Mouse (Mus musculus): ENCODE measurements around the gene Cmip. TPM values are rescaled to one million over a fixed set of nuclear protein-coding genes. Genes with fewer than 3 reads are reported as not detected.

Gene Cmip
- polyA plus RNA-seq, 1 experiment = 64.9 TPM

DNA sequence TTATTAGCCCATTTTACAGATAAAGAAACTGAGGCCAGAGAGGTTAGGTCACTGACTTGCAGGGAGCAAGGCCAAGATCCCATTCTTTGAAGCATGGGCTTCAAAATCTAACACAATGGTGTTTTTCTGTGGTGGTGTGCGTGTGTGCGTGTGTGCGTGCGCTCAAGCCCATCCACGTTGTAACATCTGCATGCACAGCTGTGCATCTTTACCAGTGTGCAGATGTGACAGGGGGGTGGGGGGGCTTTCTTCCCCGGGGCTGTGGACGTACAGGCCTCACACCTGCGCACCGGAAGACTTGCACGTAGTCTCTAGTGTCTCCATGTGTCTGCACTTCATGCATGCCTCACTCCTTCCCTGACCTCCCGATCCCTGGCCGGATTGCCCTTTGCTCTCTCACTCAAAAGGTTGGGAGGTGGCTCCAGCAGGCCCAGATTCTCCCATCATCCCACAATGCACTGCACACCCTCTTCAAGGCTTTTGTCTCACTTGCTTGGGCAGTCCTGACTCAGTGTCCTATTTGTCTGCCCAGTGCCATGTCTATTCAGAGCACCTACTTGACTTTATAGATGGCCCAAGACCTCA, 44.7 kb downstream of the Cmip start:
- no peak for DNase-seq
- Histone ChIP-seq H3K4me1 (ENCODE audit: control insufficient read depth, insufficient read depth, low read length) (peaks cover 4% of the 10 kb centered on the region; the same call in 1 of the 2 replicates), H3K27ac (ENCODE audit: insufficient read depth, low read length) (no peak overlapping the region), H3K27me3 (ENCODE audit: control insufficient read depth, insufficient read depth, low read length) (no peaks in the 10 kb centered on the region), H3K4me3 (replicated peaks; ENCODE audit: insufficient read depth, low read depth, low read length) (no peak overlapping the region)
- WGBS = 93% methylated on average over 12 of the region's 12 CpGs
- TF ChIP-seq CTCF (IDR thresholded peaks at IDR 0.05; ENCODE audit: borderline replicate concordance, insufficient read depth, low read depth, low read length) (no peak), POLR2A (IDR thresholded peaks at IDR 0.05; ENCODE audit: borderline replicate concordance, insufficient read depth, low read length) (no peak)

DNA sequence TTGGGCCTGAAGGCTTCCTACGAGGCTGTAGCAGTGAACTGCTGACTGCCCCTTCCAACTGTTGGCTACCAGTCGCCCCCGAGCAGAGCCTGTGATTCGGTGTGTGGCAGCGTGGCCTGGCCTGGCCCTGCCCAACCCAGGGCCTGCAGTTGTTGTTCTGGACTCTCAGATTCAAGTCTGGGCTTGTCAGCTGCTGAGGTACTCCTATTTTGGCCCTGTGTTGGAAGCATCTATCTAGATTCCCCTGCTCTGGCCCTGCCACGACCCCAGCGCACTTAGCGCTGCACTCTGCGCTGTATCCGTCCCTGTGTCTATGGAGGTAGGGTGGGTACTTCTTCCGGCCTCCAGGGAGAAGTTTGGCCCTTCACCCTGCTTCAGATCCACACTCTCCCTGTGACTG, 45.2 kb downstream of the Cmip start:
- Histone ChIP-seq H3K4me1 (ENCODE audit: control insufficient read depth, insufficient read depth, low read length) (peaks cover 4% of the 10 kb centered on the region; the same call in 1 of the 2 replicates), H3K4me3 (replicated peaks; ENCODE audit: insufficient read depth, low read depth, low read length) (no peak overlapping the region), H3K27me3 (ENCODE audit: control insufficient read depth, insufficient read depth, low read length) (no peaks in the 10 kb centered on the region), H3K27ac (ENCODE audit: insufficient read depth, low read length) (no peak overlapping the region)
- WGBS = 94% methylated on average over 11 of the region's 11 CpGs
- TF ChIP-seq POLR2A (IDR thresholded peaks at IDR 0.05; ENCODE audit: borderline replicate concordance, insufficient read depth, low read length) (no peak), CTCF (IDR thresholded peaks at IDR 0.05; ENCODE audit: borderline replicate concordance, insufficient read depth, low read depth, low read length) (no peak)
- no peak for DNase-seq

DNA sequence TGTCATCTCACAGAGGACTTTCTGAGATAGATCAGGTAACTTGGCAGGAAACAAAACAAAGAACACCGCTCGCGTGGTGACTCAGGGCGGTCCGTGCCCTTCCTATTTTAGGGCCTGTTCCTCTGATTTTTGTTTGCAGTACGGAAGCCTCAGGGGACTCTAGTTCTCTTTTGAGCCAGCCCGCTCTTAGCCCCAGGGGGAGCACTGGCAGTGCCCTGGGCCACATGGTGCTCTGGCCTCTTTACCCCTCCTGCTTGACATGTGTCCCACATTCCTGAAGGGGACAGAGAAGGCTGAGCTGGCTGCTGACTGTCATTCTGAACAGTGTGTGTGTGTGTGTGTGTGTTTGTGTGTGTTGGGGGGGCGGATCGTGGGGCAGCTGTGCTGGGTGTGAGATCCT, 46.8 kb downstream of the Cmip start:
- H3K27ac ChIP-seq (ENCODE audit: insufficient read depth, low read length) = no peak overlapping the region
- WGBS = 68% methylated on average over 9 of the region's 9 CpGs
- no peak for TF ChIP-seq POLR2A (IDR thresholded peaks at IDR 0.05; ENCODE audit: borderline replicate concordance, insufficient read depth, low read length)
- no peak for TF ChIP-seq CTCF (IDR thresholded peaks at IDR 0.05; ENCODE audit: borderline replicate concordance, insufficient read depth, low read depth, low read length)
- DNase-seq = no peak
- no peak overlapping the region for H3K4me3 ChIP-seq (replicated peaks; ENCODE audit: insufficient read depth, low read depth, low read length)
- peaks cover 4% of the 10 kb centered on the region; the same call in 1 of the 2 replicates for H3K4me1 ChIP-seq (ENCODE audit: control insufficient read depth, insufficient read depth, low read length)
- no peaks in the 10 kb centered on the region for H3K27me3 ChIP-seq (ENCODE audit: control insufficient read depth, insufficient read depth, low read length)

DNA sequence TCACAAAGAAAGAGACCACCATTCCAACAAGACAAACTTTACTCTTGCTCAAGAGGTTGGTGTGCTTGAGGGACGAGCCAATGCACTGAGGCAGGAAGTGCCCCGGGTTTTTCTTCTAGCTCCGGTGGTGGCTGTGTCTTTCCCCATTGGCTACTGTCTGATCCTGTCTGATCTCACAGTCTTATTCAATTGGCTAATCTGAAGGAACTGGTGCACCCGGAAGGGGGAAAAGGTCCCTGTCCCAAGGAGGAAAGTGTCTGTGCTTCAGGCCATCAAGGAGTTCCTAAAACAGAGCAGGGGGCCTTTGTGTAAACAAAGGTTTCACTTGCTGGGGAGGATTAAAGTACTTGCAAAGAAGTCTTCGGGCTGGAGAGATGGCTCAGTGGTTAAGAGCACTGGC, 48.5 kb downstream of the Cmip start:
- TF ChIP-seq CTCF (IDR thresholded peaks at IDR 0.05; ENCODE audit: borderline replicate concordance, insufficient read depth, low read depth, low read length) = no peak
- TF ChIP-seq POLR2A (IDR thresholded peaks at IDR 0.05; ENCODE audit: borderline replicate concordance, insufficient read depth, low read length) = no peak
- 77% methylated on average over 5 of the region's 5 CpGs for whole genome bisulfite sequencing

DNA sequence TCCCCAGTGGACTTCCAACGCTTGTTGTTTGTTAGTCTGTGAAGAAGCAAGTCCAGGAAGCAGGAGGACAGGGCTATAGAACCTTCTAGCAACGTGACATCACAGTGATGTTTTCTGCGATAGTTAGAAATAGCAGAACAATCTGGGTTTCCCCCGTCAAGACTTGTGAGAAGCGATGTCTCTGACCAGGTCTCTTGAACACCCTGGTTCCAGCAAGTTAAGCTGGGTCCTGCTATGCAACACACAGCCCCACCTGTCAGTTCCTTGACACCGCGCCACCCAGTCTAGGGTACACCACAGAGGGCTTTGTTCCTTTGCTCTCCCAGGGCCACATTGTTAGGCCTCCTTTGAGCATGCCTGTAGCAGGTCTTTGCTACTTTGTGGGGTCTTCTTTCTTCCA, 49.9 kb downstream of the Cmip start:
- DNase-seq = no peak
- peaks cover 8% of the 10 kb centered on the region for H3K4me1 ChIP-seq (ENCODE audit: control insufficient read depth, insufficient read depth, low read length)
- no peak overlapping the region for H3K4me3 ChIP-seq (replicated peaks; ENCODE audit: insufficient read depth, low read depth, low read length)
- no peak overlapping the region for H3K27ac ChIP-seq (ENCODE audit: insufficient read depth, low read length)
- no peaks in the 10 kb centered on the region for H3K27me3 ChIP-seq (ENCODE audit: control insufficient read depth, insufficient read depth, low read length)
- TF ChIP-seq POLR2A (IDR thresholded peaks at IDR 0.05; ENCODE audit: borderline replicate concordance, insufficient read depth, low read length) = no peak
- TF ChIP-seq CTCF (IDR thresholded peaks at IDR 0.05; ENCODE audit: borderline replicate concordance, insufficient read depth, low read depth, low read length) = no peak
- WGBS = 94% methylated on average over 7 of the region's 7 CpGs

More for the DNA sequence above, 48.5 kb downstream of the Cmip start:
- no peak overlapping the region for H3K4me3 ChIP-seq (replicated peaks; ENCODE audit: insufficient read depth, low read depth, low read length)
- no peaks in the 10 kb centered on the region for H3K27me3 ChIP-seq (ENCODE audit: control insufficient read depth, insufficient read depth, low read length)
- DNase-seq = no peak
- no peak overlapping the region for H3K27ac ChIP-seq (ENCODE audit: insufficient read depth, low read length)
- H3K4me1 ChIP-seq (ENCODE audit: control insufficient read depth, insufficient read depth, low read length) = peaks cover 4% of the 10 kb centered on the region; the same call in 1 of the 2 replicates

DNA sequence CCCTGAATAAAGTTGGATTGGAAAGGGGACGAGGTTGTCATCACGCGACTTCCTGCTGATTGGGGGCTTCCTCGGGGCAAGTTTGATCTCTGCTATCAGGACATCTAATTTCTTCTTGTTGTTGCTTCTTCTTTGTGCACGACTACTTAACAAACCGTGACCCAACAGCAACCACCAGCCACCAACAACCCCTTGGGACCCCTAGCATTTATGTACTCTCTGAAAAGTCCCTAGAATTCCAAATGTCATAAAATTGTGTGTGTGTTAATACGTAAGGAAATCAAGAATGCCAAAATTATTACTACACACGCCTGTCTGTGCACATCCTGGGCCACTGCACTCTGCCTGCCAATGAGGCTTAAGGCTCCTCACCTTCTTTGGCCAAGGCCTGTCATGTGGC, 50.4 kb downstream of the Cmip start:
- Histone ChIP-seq H3K4me1 (ENCODE audit: control insufficient read depth, insufficient read depth, low read length) (peaks cover 8% of the 10 kb centered on the region), H3K27me3 (ENCODE audit: control insufficient read depth, insufficient read depth, low read length) (no peaks in the 10 kb centered on the region)

DNA sequence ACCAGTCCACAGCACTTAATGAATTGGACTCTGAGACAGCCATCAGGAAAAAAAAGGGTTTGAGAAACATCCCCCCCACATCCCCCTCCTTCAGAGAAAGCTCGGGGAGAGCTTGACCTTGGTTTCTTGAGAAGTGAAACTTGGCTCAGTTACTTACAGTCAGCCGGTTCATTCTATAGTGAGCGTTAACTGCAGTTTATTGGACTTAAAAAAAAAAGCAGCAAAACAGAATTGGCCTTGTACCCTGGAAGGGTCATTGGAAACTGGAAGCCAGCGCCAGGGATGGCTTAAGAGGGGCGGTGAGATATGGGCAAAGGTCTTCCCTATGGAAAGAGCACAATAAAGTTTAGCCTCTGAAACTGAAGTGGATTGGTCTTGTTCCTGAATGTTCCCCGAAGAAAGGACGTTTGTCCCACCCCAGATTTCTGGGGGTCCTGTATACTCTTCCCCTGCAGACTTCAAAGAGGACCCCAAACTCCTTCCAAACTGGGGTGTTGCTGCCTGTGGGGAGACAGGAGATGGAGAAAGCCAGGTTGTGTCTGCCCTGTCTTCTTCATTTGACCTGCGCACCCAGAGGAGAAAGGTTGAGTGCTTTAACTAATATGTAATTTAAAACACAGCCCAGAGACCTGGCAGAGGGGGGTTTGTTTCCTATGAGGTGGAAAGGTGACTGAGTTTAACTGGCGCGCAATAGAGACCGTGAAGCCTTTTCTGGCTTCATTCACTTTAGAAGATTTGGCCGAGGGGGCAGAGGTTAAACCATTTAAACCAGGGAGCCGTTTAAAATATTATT, 51.6 kb downstream of the Cmip start:
- no peak overlapping the region for H3K27ac ChIP-seq (ENCODE audit: insufficient read depth, low read length)
- H3K4me1 ChIP-seq (ENCODE audit: control insufficient read depth, insufficient read depth, low read length) = peaks cover 7% of the 10 kb centered on the region
- TF ChIP-seq POLR2A (IDR thresholded peaks at IDR 0.05; ENCODE audit: borderline replicate concordance, insufficient read depth, low read length) (no peak), CTCF (IDR thresholded peaks at IDR 0.05; ENCODE audit: borderline replicate concordance, insufficient read depth, low read depth, low read length) (no peak)
- 89% methylated on average over 13 of the region's 13 CpGs for whole genome bisulfite sequencing
- no peaks in the 10 kb centered on the region for H3K27me3 ChIP-seq (ENCODE audit: control insufficient read depth, insufficient read depth, low read length)
- H3K4me3 ChIP-seq (replicated peaks; ENCODE audit: insufficient read depth, low read depth, low read length) = no peak overlapping the region
- no peak for DNase-seq

More for the DNA sequence above, 50.4 kb downstream of the Cmip start:
- H3K27ac ChIP-seq (ENCODE audit: insufficient read depth, low read length) = no peak overlapping the region
- WGBS = 84% methylated on average over 8 of the region's 8 CpGs
- H3K4me3 ChIP-seq (replicated peaks; ENCODE audit: insufficient read depth, low read depth, low read length) = no peak overlapping the region
- no peak for DNase-seq
- TF ChIP-seq CTCF (IDR thresholded peaks at IDR 0.05; ENCODE audit: borderline replicate concordance, insufficient read depth, low read depth, low read length) (no peak), POLR2A (IDR thresholded peaks at IDR 0.05; ENCODE audit: borderline replicate concordance, insufficient read depth, low read length) (no peak)

All from cerebellum, adult 2 months (tissue).